13 mouse cellular contexts compared by ENCODE assay signal in the genomic region with DNA sequence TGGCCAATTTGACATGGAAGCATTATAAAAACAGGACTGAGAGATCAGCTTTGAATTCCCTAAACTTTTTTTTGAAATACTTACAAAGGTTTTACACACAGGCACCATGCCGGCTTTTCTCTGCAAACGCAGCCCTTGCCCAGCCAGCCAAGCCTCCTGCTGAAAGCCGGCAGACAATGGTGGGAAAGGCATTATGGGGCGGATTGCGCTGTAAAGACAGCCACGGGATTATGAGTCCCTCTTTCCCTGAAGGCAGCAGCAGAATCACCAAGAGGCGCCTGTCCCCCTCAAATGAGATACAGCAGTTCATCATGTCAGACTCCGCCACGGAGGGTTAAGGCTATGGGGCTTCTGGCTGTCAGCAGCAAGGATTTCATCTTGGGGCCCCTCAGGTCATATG. TPM values are rescaled to one million over a fixed set of nuclear protein-coding genes. Genes with fewer than 3 reads are reported as not detected.
DNase-seq lines count a peak whose midpoint lies in the region; ATAC-seq lines count a peak whose summit lies in the region.
"Had no signal": no experiment of that assay in that cellular context is flagged by ENCODE, and none has a peak within 500 bp of the region (broad histone marks: within the 10 kb centered on the region; RNA-seq: fewer than 3 reads in every experiment).

No protein-coding gene starts in this region.

- peaks cover 8% of the 10 kb centered on the region for H3K36me3 ChIP-seq in forebrain, embryonic 10.5 days (replicated peaks)
- H3K36me3 ChIP-seq in hindbrain, embryonic 15.5 days: peaks cover 6% of the 10 kb centered on the region
- no peaks in the 10 kb centered on the region for H3K36me3 ChIP-seq in neural tube, embryonic 11.5 days (ENCODE audit: control insufficient read depth, insufficient read depth, low read length)
- H3K36me3 ChIP-seq in heart, embryonic 11.5 days (ENCODE audit: control insufficient read depth, insufficient read depth, low read length): no peaks in the 10 kb centered on the region
- H3K36me3 ChIP-seq: liver, embryonic 13.5 days had no signal

- H3K4me2 ChIP-seq in hindbrain, embryonic 15.5 days: peak overlapping the region; percentile 43
- no peak overlapping the region for H3K4me2 ChIP-seq in neural tube, embryonic 11.5 days (ENCODE audit: low read depth)
- no peak overlapping the region for H3K4me2 ChIP-seq in heart, embryonic 11.5 days
- H3K4me2 ChIP-seq: liver, embryonic 13.5 days had no signal

- peak overlapping the region; percentile 25 for H3K4me3 ChIP-seq in forebrain, embryonic 10.5 days
- 0 out of 2 replicates have a peak overlapping the region, but pooled peaks have one; percentile 1 for H3K4me3 ChIP-seq in hindbrain, embryonic 15.5 days
- H3K4me3 ChIP-seq in neural tube, embryonic 11.5 days (ENCODE audit: low read depth, low read length): no peak overlapping the region
- no peak overlapping the region for H3K4me3 ChIP-seq in heart, embryonic 11.5 days (ENCODE audit: low read depth, low read length)
- H3K4me3 ChIP-seq: liver, embryonic 13.5 days had no signal

- no peaks in the 10 kb centered on the region for H3K27me3 ChIP-seq in forebrain, embryonic 10.5 days (ENCODE audit: poor library complexity, severe bottlenecking)
- no peaks in the 10 kb centered on the region for H3K27me3 ChIP-seq in hindbrain, embryonic 15.5 days
- no peaks in the 10 kb centered on the region for H3K27me3 ChIP-seq in neural tube, embryonic 11.5 days (ENCODE audit: control insufficient read depth, insufficient read depth, low read length)
- no peaks in the 10 kb centered on the region for H3K27me3 ChIP-seq in heart, embryonic 11.5 days (ENCODE audit: control insufficient read depth, insufficient read depth, low read length)
- H3K27me3 ChIP-seq: CH12.LX; liver, embryonic 13.5 days had no signal

- H3K9ac ChIP-seq in hindbrain, embryonic 15.5 days: peak overlapping the region; percentile 33; the same call in 1 of the 2 replicates
- H3K9ac ChIP-seq in neural tube, embryonic 11.5 days (ENCODE audit: low read length): peak overlapping the region; percentile 39; the same call in 1 of the 2 replicates
- no peak overlapping the region for H3K9ac ChIP-seq in heart, embryonic 11.5 days (ENCODE audit: low read depth, low read length)
- H3K9ac ChIP-seq: liver, embryonic 13.5 days had no signal

- H3K4me1 ChIP-seq in forebrain, embryonic 10.5 days: peaks cover 29% of the 10 kb centered on the region
- H3K4me1 ChIP-seq in hindbrain, embryonic 15.5 days (replicated peaks): peaks cover 14% of the 10 kb centered on the region
- 0 out of 2 replicates have a peak, but pooled peaks cover 7% of the 10 kb centered on the region for H3K4me1 ChIP-seq in neural tube, embryonic 11.5 days (ENCODE audit: control insufficient read depth, insufficient read depth, low read length)
- no peaks in the 10 kb centered on the region for H3K4me1 ChIP-seq in heart, embryonic 11.5 days (ENCODE audit: control insufficient read depth, insufficient read depth, low read length)
- H3K4me1 ChIP-seq: liver, embryonic 13.5 days had no signal

- ATAC-seq in hindbrain, embryonic 15.5 days (ENCODE audit: low FRiP score, low read depth): peak; percentile 59; the same call in 1 of the 2 replicates
- peak; percentile 67 for ATAC-seq in neural tube, embryonic 11.5 days (ENCODE audit: insufficient read depth, low FRiP score, low TSS enrichment)
- ATAC-seq in heart, embryonic 11.5 days (replicated peaks; ENCODE audit: insufficient number of reproducible peaks, low FRiP score, low TSS enrichment): no peak

- WGBS in forebrain, embryonic 10.5 days: 15% methylated on average over 9 of the region's 9 CpGs
- WGBS in hindbrain, embryonic 15.5 days: 12% methylated on average over 9 of the region's 9 CpGs
- WGBS in neural tube, embryonic 11.5 days: 20% methylated on average over 9 of the region's 9 CpGs
- WGBS in heart, embryonic 11.5 days (ENCODE audit: insufficient replicate concordance): 60% methylated on average over 9 of the region's 9 CpGs

- peaks cover 5% of the 10 kb centered on the region for H3K9me3 ChIP-seq in forebrain, embryonic 10.5 days
- no peaks in the 10 kb centered on the region for H3K9me3 ChIP-seq in hindbrain, embryonic 15.5 days
- no peaks in the 10 kb centered on the region for H3K9me3 ChIP-seq in neural tube, embryonic 11.5 days (ENCODE audit: control insufficient read depth, low read length)
- no peaks in the 10 kb centered on the region for H3K9me3 ChIP-seq in heart, embryonic 11.5 days (replicated peaks; ENCODE audit: control insufficient read depth, low read length)
- H3K9me3 ChIP-seq: liver, embryonic 13.5 days had no signal

- peak overlapping the region; percentile 69 for H3K27ac ChIP-seq in forebrain, embryonic 10.5 days
- peak overlapping the region; percentile 6 for H3K27ac ChIP-seq in hindbrain, embryonic 15.5 days (replicated peaks)
- H3K27ac ChIP-seq in neural tube, embryonic 11.5 days (ENCODE audit: low read depth, low read length): peak overlapping the region; percentile 53; the same call in 1 of the 2 replicates
- no peak overlapping the region for H3K27ac ChIP-seq in heart, embryonic 11.5 days (ENCODE audit: low read depth, low read length)
- H3K27ac ChIP-seq: liver, embryonic 13.5 days; macrophage had no signal

- DNase-seq in embryo, embryonic 10 days (ENCODE audit: low spot score): peak; percentile 57
- peak; percentile 27 for DNase-seq in forebrain, embryonic 10.5 days (ENCODE audit: extremely low spot score, low spot score)
- DNase-seq in neural tube, embryonic 11.5 days (ENCODE audit: low spot score): peak; percentile 61
- no peak for DNase-seq in testis, postnatal 10 days (ENCODE audit: low spot score)
- DNase-seq in spleen, postnatal 4 days (ENCODE audit: low spot score in 2 of 2): no peak
- DNase-seq: cerebellum, adult 9-10 months; gastrocnemius, postnatal 10 days; kidney, postnatal 14 days; liver, embryonic 13.5 days had no signal

RNA-seq across cellular contexts. Expression of a gene that starts 22.8 kb away (rescaled TPM):
- 0.10 and 0.18 TPM in 2 replicates for polyA plus RNA-seq in forebrain, embryonic 10.5 days (2016; fragmentation: Nextera tagmentation; extraction: Ambion mirVana)
- polyA plus RNA-seq in hindbrain, embryonic 15.5 days (2015; fragmentation: Nextera tagmentation; extraction: Ambion mirVana): 0.24 and 0.51 TPM in 2 replicates
- polyA plus RNA-seq in neural tube, embryonic 11.5 days (2014; fragmentation: Nextera tagmentation; extraction: Ambion mirVana): 0.47 TPM in 1 of 2 replicates, not detected in the other
- 0.16 TPM in 1 of 2 replicates, not detected in the other for polyA plus RNA-seq in heart, embryonic 11.5 days (2014; fragmentation: Nextera tagmentation; extraction: Ambion mirVana)

Comparison
In these comparisons a context has a peak if more than half of its experiments do, and no peak if none do; other contexts are left out.
1. DNase-seq: peak in embryo, embryonic 10 days (single experiment), forebrain, embryonic 10.5 days (single experiment) and neural tube, embryonic 11.5 days (single experiment); none in testis, postnatal 10 days (single experiment) and spleen, postnatal 4 days (0 of 2).
2. H3K4me3 ChIP-seq: peak in forebrain, embryonic 10.5 days (single experiment) and hindbrain, embryonic 15.5 days (single experiment); none in neural tube, embryonic 11.5 days (single experiment) and heart, embryonic 11.5 days (single experiment).